Mouse (Mus musculus) ES-E14 (cell line): ENCODE data around the gene Tmem221. TPM values are rescaled to one million over a fixed set of nuclear protein-coding genes. Genes with fewer than 3 reads are reported as not detected.

ENCODE experiments used
- DNase-seq: peaks from one replicate; pipeline ENCODE4 v3.0.0-alpha.2; 2013; ENCODE audit warnings: low read depth, low spot score
- H3K27ac ChIP-seq: 2 replicates; pipeline ENCODE4 v1.5.1; 2012; ENCODE audit warnings: low read depth, mild to moderate bottlenecking, low read length, moderate library complexity, mixed read lengths; ENCODE audit not compliant: poor library complexity, insufficient read depth, severe bottlenecking
- H3K36me3 ChIP-seq: 2 replicates; pipeline ENCODE4 v1.6.1; 2012; ENCODE audit warnings: mild to moderate bottlenecking, low read length, moderate library complexity, mixed read lengths; ENCODE audit not compliant: control insufficient read depth, poor library complexity, insufficient read depth, severe bottlenecking
- H3K4me1 ChIP-seq, 2 experiments: fragments of 150-350 bp in 1 of 2; sonication (generic) in 1 of 2; 2 replicates each; pipeline ENCODE4 v1.6.1; 2012; ENCODE audit warnings: low read length in 2 of 2, mild to moderate bottlenecking in 1 of 2, mixed read lengths in 1 of 2; ENCODE audit not compliant: control insufficient read depth in 2 of 2, insufficient read depth in 2 of 2, poor library complexity in 1 of 2
- H3K4me3 ChIP-seq, 2 experiments: fragments of 150-350 bp in 1 of 2; sonication (generic) in 1 of 2; 2 replicates each; pipeline ENCODE4 v1.5.1; 2012; ENCODE audit warnings: low read length in 2 of 2, low read depth in 1 of 2, mild to moderate bottlenecking in 1 of 2, mixed read lengths in 1 of 2; ENCODE audit not compliant: insufficient read depth in 1 of 2, poor library complexity in 1 of 2, severe bottlenecking in 1 of 2
- H3K9ac ChIP-seq: 2 replicates; pipeline ENCODE4 v1.6.1; 2012; ENCODE audit warnings: low read depth, mild to moderate bottlenecking, low read length, mixed read lengths; ENCODE audit not compliant: poor library complexity, insufficient read depth, severe bottlenecking
- H3K9me3 ChIP-seq: fragments of 150-350 bp; sonication (generic); 2 replicates; pipeline ENCODE4 v1.6.1; 2012; ENCODE audit warnings: low read depth, mild to moderate bottlenecking, low read length; ENCODE audit not compliant: control insufficient read depth, insufficient read depth
- CHD2 ChIP-seq: IDR thresholded peaks from 2 replicates; pipeline ENCODE4 v1.6.1; 2014; ENCODE audit warnings: mild to moderate bottlenecking, low read depth, low read length, inconsistent platforms
- HCFC1 ChIP-seq: IDR thresholded peaks from 2 replicates; pipeline ENCODE4 v1.6.1; 2012; ENCODE audit warnings: low read length, inconsistent platforms, borderline replicate concordance; ENCODE audit not compliant: insufficient read depth
- MAFK ChIP-seq: IDR thresholded peaks from 2 replicates; pipeline ENCODE4 v1.6.1; 2014; ENCODE audit warnings: mild to moderate bottlenecking, low read depth, low read length, inconsistent platforms; ENCODE audit not compliant: insufficient read depth
- ZC3H11A ChIP-seq: IDR thresholded peaks from 2 replicates; pipeline ENCODE4 v1.6.1; 2012; ENCODE audit warnings: low read depth, mild to moderate bottlenecking, inconsistent platforms, low read length, borderline replicate concordance
- ZNF384 ChIP-seq: IDR thresholded peaks from 2 replicates; pipeline ENCODE4 v1.6.1; 2012; ENCODE audit warnings: low read depth, low read length, inconsistent platforms
- in situ Hi-C, 2 experiments: fragments of 600-800 bp; cut with MboI; formaldehyde crosslinking; loops; one replicate each; pipeline ENCODE4 v1.15.1; 2025; ENCODE audit warnings: low sequenced_read_pairs in 2 of 2, inconsistent platforms in 1 of 2; ENCODE audit not compliant: unreplicated experiment in 2 of 2
- total RNA-seq: library from RNA; depleted of rRNA; stranded (reverse); fragments of 300-350 nt; gene quantifications from 2 replicates; pipeline ENCODE4 v1.2.3, GENCODE M21; 2012

Tmem221 gene
- total RNA-seq, 1 experiment, result 0.18 TPM

DNA sequence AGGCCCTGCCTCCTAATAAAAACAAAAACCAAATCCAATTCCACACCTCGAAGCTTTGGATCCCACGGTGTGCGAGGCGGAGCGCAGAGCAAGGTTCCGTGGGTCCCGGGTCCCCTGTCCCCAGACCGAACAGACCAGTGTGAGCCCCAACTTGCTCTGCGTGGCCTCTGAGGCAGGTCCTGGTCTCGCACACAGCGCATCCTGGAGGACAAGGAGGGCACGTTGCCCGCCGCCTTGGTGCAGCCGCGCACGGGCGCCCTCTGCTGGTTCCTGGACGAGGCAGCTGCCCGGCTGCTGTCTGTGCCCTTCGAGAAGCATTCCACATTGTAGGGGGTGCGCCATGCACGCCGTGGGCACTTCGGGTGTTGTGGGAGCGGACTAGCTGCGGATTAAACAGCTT is 37.2 kb upstream of the Tmem221 start:
- Histone ChIP-seq H3K4me3 (no peak overlapping the region), H3K4me1 (peaks cover 0 to 9% of the 10 kb centered on the region in 2 experiments; a peak in 1 of 4 replicates), H3K9me3 (no peaks in the 10 kb centered on the region), H3K36me3 (peaks cover 9% of the 10 kb centered on the region; the same call in 1 of the 2 replicates), H3K27ac (no peak overlapping the region), H3K9ac (peak overlapping the region; percentile 28; the same call in 1 of the 2 replicates)
- in situ Hi-C loops, result no loop called here
- 0 out of 2 replicates have a peak, but pooled peaks have one; percentile 23 for TF ChIP-seq ZC3H11A
- TF ChIP-seq CHD2, result no peak
- TF ChIP-seq HCFC1, result 0 out of 2 replicates have a peak, but pooled peaks have one; percentile 37
- DNase-seq, result no peak

DNA sequence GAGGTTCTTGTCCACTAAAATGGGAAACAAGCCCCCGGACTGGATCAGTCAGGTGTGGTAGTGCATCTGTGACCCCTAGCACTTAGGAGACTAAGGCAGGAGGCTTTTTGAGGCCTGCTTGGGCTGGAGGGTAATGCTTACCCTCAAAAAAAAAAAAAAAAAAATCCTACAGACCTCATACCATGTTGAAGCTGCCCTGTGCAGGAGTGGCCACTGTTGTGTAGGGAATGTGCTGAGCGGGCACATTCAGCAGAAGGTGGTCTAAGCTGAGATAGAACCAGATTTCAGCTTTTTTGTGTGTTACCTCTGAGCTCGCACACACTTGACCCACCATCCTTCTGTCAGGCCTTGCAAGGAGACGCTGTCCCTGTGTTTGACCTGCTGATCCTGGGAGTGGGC is 35.7 kb upstream of the Tmem221 start:
- no peak overlapping the region for H3K27ac ChIP-seq
- in situ Hi-C loops, result no loop called here
- TF ChIP-seq ZC3H11A, result no peak
- no peak for TF ChIP-seq CHD2
- TF ChIP-seq MAFK, result peak; percentile 77
- TF ChIP-seq ZNF384, result 0 out of 2 replicates have a peak, but pooled peaks have one; percentile 39
- no peak for TF ChIP-seq HCFC1
- no peak for DNase-seq
- peaks cover 4% of the 10 kb centered on the region; the same call in 1 of the 2 replicates for H3K36me3 ChIP-seq
- no peaks in the 10 kb centered on the region for H3K9me3 ChIP-seq
- H3K4me3 ChIP-seq, result no peak overlapping the region
- H3K9ac ChIP-seq, result no peak overlapping the region
- H3K4me1 ChIP-seq, result peaks cover 0 to 10% of the 10 kb centered on the region in 2 experiments; a peak in 1 of 4 replicates

- Histone ChIP-seq H3K4me1 (peaks cover 0 to 10% of the 10 kb centered on the region in 2 experiments; a peak in 1 of 4 replicates), H3K4me3 (no peak overlapping the region), H3K9ac (no peak overlapping the region), H3K36me3 (peaks cover 4% of the 10 kb centered on the region; the same call in 1 of the 2 replicates), H3K9me3 (no peaks in the 10 kb centered on the region), H3K27ac (no peak overlapping the region)
- no peak for TF ChIP-seq HCFC1
- TF ChIP-seq CHD2, result no peak
- no peak for TF ChIP-seq MAFK
- TF ChIP-seq ZC3H11A, result no peak
- TF ChIP-seq ZNF384, result no peak
- no peak for DNase-seq
- in situ Hi-C loops, result no loop called here
Measured at GRCm38 (mm10) chr8:71593556-71594323, 35.1 kb upstream of the Tmem221 start.

DNA sequence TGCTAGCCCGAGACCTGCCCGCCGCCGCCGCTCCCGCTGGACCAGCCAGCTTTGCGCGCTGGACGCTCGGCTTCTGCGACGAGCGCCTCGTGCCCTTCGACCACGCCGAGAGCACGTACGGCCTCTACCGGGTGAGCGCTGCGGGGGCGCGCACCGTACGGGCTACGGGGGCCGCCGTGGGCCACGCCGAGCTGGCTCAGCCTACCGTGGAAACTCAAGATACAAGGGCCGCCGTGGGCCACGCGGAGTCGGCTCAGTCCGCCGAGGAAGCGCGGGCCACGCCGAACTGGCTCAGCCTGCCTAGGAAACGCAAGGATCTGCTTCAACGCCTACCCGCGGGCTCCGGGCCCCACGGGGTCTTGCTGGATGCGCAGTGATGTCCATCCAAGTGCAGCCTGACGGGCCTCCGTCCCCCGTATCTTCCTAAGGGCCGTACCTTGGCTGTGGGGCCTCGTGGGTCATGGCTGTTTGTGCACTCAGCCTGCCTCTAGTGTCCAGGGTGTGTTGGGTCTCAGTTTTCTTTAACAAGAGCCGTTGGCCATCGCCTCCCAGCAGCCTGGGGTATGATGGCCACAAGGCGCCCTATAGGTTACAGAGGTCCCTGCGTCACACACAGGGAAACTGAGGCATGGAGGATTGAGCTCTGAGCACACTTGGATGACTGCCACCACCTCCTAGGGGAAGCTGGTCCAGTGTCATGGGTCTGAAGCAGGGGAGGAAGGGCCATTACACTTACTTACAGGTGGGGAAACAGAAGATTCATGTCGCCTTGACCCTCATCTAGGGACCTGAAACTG is 33.9 kb upstream of the Tmem221 start:
- peak overlapping the region; percentile 82 to 86 for H3K4me3 ChIP-seq
- DNase-seq, result no peak
- H3K4me1 ChIP-seq, result peaks cover 0 to 10% of the 10 kb centered on the region in 2 experiments; a peak in 1 of 4 replicates
- H3K27ac ChIP-seq, result peak overlapping the region; percentile 68
- H3K9me3 ChIP-seq, result no peaks in the 10 kb centered on the region
- TF ChIP-seq HCFC1, result no peak
- no peak for TF ChIP-seq ZNF384
- no peak for TF ChIP-seq CHD2
- no peak for TF ChIP-seq ZC3H11A
- no peak for TF ChIP-seq MAFK
- in situ Hi-C loops, result no loop called here
- H3K9ac ChIP-seq, result peak overlapping the region; percentile 90
- H3K36me3 ChIP-seq, result peaks cover 4% of the 10 kb centered on the region; the same call in 1 of the 2 replicates
